Mouse (Mus musculus) adrenal gland, adult 2 months (tissue): ENCODE measurements around the gene Prrc2a. TPM values are rescaled to one million over a fixed set of nuclear protein-coding genes. Genes with fewer than 3 reads are reported as not detected.
A peak's percentile ranks its signal among the peaks of the same experiment; 100 is the strongest.

Experiments used
- DNase-seq: peaks from one replicate; pipeline ENCODE4 v3.0.0; 2021
- polyA plus RNA-seq: library from polyadenylated mRNA; depleted of rRNA; stranded (reverse); fragments of >200 nt; gene quantifications from 2 replicates; pipeline ENCODE4 v1.2.3, GENCODE M21; 2012
- total RNA-seq, 2 experiments: library from RNA; stranded (reverse); gene quantifications; 2 replicates each; pipeline ENCODE4 v1.2.3; 2021

Prrc2a gene
- total and polyA plus RNA-seq, 3 experiments = 205 to 625 (median 258) TPM

DNA sequence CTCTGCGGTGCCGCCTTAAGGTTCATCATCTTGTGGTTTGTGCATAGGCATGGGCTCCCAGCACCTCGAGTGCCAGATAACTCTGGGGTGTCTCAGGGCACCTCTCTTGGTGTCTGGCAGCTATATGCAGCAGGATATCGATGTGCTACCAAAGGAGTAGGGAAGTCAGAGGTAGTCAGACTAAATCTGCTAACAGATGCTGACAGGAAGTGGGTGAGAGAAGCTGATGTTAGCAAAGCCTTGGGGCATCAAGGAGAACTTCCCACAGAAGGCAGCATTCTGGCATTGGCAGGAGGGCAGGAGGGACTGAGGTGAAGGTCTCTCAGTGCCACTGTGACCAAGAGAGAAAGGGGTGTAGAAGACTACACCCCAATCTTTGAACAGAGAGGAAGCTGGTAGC lies 25.4 kb upstream of the Prrc2a start:
- DNase-seq = no peak

DNA sequence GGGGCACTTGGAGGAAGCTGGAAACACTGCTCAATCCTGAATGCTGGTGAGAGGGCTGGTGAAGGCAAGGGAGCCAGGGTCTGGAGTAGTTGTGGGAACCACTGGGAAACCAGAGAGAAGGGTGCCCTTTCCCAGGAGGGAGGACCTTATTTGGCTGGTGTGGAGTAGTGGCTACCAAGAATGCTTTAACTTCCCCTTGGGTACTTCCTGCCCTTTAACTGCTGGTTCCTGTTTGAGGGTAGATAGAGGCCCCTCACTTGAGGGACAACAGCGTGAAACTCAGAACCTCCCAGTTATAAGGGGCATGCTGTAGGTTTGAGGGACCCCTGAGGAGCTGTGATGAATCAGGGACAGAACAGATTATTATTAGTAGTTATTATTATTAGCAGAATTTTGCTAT lies 24.5 kb upstream of the Prrc2a start:
- no peak for DNase-seq

DNA sequence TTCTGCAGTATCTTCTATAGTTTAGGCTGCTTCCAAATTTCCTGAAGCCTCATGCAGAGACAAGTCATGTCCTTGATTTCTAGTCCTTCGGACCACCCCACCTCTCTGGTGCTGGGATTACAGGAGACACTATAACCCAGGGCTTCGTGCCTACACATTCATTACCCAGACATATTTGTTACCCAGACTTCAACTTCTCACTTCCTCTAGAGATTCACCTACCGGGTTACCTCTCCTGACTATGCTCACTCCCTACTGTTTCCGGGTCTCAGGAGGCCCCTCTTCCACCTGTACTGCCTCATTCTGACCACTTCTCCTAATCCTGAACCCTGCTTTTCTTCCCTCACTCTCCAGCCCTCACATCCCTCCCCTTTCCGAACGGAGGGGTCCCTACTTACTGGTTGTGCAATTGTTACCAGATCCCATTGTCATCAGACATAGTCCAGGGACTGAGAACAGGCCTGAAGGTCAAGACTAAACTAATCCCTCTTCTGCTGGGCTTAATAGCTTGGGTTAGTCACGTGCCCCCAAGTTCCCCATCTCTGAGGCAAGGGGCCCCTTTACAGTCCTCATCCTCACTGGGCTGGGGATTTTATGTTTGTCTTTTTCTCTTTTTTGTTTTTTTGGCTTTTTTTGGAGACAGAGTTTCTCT lies 23.4 kb upstream of the Prrc2a start, which contains the start of gene Lst1:
TSS of gene Lst1 (minus strand) at position 481 of the 652 bp plus-strand sequence.
- no peak for DNase-seq

DNA sequence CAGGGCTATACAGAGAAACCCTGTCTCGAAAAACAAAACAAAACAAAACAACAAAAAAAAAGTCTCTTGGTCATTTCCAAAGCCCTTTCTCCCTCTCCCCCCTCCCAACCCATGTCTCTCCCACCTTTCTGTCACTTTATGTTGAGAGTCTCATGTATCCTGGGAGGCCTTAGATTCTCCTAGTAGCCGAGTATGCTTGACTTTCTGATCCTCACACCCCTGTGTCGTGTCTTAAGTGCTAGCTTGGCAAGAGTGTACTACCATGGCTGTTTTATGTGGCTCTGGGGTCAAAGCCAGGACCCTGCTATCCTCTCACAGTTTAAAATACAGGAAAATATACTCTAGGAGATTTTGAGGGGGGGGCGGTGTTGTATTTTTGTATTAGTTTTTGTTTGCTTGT lies 22.6 kb upstream of the Prrc2a start:
- no peak for DNase-seq

DNA sequence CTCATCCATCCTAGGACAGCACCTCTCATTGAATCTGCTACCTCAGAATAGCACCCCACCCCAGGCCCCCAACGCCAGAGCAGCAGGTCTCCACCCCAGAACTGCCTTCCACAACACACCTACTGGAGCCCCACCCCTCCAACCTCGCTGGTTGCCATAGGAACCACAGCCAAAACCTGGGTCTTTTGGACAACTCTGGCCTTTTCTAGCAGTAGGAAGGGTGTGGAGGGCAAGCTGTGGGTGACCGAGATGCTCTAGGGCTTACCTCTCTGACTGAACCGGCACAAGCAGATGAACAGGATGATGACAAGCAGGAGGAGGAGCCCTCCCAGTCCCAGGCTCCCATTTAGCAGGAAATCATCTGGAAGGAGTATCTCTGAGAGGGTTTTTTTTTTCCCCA lies 22.0 kb upstream of the Prrc2a start:
- DNase-seq = no peak

DNA sequence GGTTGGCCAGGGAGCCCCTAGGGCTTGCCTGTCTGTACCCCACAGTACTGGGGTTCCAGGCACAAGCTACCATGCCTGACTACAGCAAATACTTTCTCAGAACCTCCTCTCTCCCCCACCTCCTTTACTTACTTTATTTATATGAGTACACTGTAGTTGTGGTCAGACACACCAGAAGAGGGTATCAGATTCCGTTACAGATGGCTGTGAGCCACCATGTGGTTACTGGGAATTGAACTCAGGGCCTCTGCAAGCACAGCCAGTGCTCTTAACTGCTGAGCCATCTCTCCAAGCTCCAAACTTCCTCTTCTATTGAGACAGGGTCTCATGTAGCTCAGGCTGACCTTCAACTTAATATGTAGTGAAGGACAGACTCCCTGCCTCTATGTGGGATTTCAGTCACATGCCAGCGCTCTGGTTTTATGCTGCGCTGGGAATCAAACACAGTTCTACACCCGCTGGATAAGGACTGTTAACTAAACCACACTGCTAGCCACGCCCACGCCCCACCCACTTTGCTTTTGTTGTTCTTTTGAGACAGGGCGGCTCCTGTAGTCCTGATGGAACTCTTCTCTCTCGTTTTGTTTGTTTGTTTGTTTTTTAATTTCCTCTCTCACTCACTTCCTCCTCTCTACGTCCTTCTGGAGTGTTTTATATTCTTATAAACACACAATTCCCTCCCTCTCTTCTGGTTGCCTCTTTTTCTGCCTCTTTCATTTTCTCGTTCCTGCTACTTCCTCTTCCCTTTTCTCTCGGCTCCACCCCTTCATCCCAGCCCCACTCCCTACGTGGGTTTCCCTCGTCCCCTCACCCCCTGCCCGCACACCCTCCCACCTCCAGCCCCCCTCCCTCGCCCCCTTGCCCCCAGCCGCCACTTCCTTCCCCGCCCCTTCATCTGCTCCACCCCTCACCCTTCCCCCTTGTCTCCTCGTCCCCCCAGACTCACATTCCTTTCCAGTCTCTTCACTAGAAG lies 21.2 kb upstream of the Prrc2a start:
- DNase-seq = peak; percentile 80

DNA sequence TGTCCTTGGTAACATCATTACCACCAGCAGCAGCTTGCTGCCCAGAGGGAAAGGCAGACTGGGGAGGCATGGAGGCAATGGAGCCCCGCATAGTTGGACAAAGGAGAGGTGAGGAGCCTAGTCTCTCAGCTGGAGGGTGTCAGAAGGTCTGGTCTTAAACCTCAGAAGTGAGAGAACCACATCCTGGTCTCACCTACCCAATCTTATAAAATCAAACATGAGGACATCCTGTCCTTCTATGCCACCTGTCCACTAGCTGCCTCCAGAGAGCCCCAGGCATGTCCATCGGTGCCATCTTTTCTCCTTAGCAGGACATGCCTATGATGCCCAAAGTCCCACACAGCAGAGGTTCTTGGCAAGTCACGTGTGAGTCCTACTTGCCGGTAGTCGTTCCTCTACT lies 15.4 kb upstream of the Prrc2a start:
- no peak for DNase-seq

DNA sequence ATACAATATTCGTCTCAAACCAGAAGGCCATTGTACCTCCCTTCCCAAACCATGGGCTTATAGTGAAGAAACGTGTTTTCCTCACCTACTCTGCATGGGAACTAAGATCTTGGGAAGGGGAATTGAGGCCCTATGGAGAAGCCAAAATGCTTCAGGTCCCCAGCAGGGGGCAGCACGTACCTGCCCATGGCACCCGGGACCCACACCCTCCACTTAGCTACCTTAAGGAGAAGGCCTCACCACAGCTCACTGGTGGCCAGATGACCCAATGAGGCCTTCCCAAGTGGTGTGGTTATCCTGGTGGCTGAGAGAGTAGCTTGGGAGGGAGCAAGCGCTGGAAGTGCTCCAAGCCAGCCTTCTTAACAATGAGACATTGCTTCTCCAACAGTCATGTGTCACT lies 13.8 kb upstream of the Prrc2a start:
- DNase-seq = peak; percentile 86

DNA sequence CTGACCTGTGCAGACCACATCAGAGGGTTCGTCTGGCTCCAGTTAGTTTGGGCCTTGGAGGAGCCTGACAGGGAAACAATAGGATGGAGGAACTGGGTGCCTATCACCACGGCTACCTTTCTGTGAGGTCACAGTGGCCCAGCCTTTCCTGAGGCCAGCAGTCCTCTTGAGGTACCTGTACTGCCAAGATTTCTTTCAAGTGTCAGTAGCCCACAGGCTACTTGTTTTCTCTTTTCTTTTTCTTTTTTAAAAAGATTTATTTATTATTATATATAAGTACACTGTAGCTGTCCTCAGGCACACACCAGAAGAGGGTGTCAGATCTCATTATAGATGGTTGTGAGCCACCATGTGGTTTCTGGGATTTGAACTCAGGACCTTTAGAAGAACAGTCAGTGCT lies 11.3 kb upstream of the Prrc2a start, which contains the start of gene Aif1:
TSS of gene Aif1 (minus strand) at position 101 of the 400 bp plus-strand sequence.
- no peak for DNase-seq

DNA sequence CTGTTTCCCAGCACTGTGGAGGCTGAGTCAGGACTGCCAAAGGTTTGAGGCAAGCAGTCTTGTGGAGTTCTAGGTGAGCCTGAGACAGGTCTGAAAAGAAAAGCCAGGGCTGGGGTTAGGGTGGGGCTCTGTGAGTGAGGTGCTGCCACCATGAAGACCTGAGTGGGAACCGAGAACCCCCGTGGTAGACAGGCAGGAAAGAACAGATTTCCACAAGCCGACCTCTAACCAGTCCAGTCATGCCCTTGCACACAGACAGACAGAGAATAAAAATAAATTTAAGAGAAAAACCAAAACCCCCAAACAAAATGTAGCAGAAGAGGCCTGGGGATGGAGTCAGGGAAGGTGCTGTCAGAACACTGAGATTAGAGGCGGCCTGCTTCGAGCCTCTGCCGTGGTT lies 10.7 kb upstream of the Prrc2a start:
- DNase-seq = no peak

DNA sequence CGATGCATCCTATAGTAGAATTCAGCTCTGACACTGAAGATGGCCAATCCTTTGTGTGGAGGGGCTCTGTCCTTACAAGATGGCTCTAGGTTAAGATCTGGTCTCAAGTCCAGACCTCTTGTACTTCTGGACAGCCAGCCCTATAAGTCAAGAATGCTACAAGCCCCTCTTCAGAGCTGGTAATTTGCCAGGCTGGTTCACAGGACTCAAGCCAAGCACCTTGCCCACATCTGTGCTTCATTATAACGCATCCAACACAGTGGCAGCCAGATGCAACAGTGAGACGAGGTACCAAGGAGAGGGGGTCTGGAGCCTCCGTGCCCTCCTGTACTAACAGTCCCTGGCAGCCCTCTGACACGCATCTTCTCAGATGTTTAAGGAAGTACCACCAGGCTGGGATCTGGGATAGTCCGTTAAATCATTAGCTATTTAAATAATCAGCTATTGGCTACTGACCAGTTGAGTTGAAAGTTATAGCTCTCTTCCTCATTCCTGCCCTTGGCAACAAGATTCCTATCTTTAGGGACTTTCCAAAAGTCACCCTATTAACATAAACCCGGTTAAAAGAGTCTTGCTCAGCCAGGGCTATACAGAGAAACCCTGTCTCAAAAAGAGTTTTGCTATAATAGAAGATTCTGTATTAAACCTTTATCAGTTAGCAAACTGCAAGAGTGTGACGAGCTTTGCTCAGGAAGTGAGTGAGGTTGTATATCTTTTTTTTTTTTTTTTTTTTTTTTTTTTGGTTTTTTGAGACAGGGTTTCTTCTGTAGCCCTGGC lies 9.7 kb upstream of the Prrc2a start:
- DNase-seq = no peak

DNA sequence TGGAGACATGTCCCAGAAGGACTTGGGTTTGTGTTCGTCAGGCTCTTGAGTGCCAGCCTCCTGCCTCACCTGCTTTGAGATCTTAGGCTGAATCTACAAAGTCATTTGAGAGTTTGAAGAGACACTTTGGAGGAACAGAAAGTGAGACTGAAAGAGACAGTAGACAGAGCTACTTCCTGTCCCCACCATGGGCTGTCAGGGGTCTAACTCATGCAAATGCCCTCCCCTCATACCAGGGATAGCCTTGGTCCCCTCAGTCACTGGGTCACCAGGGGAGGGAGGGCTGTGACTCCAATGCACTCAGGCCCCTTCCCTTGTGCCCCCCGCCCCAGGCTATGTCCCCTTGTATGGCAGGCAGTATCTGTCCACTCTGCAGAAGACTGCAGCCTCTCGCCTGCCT lies 8.6 kb upstream of the Prrc2a start:
- DNase-seq = no peak

DNA sequence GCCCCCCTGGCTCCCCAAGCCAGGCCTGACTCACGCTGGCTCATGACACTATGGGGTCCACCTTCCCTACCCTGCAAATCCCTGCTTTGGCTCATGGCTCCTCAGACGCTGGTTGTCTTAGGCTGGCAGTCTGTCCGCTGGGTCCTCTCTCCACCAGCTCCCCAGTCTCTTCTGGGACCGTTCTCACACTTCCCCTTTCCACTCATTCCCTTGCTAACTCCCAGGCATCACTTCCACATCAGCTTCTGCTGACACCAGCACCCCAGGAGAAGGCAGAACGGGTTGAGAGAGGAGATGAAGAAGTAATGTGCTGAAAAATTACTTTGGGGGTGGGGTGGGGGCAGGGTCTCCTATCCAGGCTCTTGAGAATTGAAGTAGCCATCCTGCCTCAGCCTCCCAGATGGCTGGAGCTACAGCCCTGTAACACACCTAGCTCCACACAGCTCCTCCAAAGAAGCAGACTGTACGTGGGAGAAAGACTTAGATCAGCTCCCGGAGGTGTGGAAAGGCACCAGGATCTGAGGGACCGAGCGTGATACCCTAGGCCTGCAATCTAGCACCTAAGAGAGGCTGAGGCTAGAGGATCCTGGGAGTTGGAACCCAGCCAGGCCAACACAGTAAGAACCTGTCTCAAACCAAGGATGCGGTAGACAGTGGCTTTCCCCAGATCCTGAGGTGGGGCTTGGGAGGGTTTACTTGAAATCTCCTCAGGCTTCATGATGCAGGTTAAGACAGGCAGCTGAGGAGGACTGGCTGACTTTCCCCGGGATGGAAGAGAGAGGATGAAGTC lies 7.9 kb upstream of the Prrc2a start:
- DNase-seq = no peak

DNA sequence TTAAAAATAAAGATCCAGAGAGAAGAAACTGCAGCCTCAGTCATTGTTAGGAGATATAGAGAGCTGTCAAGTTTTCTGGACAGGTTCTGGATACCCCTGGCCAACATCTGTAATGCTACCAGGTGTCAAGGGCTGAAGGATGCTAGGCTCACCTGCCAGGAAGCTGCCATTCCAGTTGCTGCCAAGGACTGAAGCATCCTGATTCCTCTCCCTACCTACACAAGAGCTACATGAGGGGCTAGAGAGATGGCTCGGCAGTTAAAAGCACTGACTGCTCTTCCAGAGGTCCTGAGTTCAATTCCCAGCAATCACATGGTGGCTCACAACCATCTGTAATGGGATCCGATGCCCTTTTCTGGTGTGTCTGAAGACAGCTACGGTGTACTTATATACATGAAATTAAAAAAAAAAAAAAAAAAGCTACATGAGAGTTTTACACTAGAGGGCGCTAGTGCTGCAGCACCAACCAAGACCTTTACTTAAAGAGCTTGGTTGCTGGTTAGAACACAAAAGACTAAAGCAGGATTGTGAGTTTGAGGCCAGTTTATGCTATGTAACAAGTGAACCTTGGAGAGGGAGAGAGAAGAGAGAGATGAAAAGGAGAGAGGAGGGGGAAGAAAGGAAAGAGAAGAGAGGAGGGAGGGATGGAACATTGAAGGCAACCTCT lies 4.0 kb upstream of the Prrc2a start:
- no peak for DNase-seq

DNA sequence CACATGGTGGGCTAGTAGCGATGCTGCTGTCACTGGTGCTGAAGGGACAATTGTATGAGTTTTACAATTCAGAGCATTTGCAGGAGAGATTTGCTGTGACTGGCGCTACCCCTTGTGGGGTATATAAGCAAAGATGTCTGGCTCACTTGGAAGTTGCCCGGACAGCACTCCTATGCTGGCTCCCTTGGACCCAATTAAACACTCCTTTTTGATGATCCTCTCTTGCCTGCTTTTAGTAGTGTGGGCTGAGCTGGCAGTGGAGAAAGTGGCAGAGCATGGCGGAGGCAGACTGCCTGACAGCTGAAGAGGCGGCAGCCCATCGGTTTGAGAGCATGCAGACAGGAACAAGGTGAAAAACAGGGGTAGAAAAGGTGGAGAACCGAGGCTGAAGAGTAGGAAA lies 3.1 kb upstream of the Prrc2a start:
- no peak for DNase-seq

DNA sequence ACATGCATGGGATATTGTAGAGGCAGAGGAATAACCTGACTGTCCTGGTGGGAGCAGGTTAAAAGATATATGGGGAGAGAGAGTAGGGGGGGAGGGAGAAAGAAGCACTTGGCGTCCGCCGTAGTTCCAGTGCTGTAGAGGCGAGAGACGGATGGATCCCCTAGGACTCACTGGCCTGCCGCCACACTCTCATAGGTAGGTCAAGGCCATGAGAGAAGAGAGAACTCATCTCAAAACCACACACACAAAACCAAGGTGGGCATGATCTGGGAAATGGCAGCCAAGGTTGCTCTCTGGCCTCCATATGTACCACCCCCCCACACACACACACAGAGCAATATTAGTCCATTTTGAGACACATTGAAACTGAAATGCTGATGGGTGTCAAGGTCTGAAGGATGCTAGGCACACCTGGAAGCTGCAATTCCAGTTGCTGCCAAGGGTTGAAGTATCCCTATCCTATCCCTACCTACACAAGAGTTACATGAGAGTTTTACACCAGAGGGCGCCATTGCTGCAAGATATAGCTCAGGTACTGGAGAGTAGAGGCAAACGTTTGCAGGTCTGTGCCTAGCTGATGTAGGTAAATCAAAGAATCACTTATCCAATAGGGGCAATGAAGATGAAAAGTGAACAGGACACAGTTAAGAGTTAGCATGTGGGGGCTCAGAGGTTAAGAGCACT lies 1.8 kb upstream of the Prrc2a start:
- DNase-seq = no peak

DNA sequence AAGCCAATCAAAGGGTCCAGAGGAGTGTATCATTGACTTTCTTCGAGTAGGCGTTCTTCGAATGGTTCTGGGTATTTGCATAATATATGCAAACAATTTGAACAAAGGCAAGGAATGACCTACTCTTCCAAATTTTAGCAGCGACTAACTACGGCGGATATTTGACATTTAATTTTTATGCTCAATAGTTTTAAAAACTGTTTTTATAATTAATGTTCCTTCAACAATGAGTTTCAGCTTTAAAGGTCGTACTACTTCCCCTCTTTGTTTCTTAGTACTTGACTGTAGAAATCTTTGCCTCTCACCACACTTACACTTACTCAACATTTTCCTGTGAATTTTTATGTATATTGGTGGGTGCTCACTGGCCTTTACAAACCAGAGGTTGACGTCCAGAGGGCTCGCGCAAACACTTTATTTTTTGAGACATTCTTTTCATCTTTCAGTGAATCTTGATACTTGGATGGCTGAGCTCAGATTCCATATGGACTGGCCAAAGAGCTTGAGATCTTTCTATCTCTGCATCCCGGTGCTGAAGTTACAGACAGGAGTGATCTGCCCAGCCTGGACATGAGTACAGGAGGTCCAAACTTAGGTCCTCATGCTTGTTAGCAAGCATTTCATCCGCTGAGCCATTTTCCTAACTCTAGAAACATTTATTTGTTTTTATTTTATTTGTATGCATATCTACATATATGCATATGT lies 906 bp upstream of the Prrc2a start:
- no peak for DNase-seq

DNA sequence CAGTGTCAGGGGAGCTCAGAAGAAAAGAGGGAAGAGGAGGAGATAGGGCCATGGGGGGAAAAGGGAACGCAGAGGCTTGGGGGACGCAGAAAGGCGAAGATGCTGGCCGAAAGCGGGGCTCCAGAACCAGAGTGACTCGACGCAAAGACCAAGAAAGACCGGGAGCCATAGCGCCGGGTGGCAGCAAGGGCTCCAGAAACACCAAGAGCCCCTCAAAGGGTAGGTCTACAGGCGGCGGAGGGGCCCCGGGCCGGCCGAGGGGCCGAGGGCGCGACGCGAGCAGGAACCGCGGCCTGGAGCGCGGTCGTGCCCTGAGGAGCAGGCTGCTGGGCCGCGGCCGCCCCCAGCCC lies 504 bp downstream of the Prrc2a start:
- no peak for DNase-seq

DNA sequence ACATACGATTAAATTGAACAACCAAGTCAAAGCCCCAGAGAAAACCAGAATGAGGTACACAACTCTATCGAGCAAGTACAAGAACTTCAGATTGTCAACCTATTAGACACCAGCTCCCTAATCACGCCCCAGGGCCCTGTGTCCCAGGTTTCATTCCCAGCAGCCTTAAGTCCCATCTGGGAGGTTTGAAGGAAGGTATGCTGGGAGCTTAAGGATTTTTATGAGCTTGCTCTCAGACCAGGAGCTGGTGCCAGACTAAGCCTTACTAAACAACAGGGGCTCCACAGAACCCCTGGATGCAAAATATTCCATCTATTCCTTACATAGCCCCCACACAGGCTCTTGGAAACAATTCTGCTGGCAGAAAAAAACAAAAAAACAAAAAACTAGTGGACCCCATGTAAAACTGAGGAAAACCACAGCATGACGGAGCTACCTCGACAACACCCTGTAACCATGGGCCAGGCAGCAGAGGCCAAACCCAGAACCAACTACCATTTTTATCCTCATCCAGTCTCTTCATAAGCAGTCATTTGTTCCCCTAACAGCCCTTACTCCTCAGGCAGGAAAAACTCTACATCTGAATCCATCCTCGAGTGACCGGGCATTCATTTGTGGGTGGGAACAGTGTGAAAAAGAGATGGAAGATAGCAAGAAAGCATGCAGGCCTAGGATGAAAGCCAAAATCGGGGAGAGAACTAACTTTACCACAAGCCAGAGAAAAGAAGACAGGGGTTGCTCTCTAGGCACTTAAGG lies 1.2 kb downstream of the Prrc2a start:
- DNase-seq = no peak
